Mouse (Mus musculus) monocyte, adult 5-6 weeks (primary cell): ENCODE results near the gene BC030499. TPM values are rescaled to one million over a fixed set of nuclear protein-coding genes. Genes with fewer than 3 reads are reported as not detected.
"Not testable (repeated sequence)": the region's sequence is repeated elsewhere in the genome, so short reads cannot be mapped to it uniquely, and the experiment has no call there.

Experiments used
- ATAC-seq: fragments of 153-309, 156-312 bp; replicated peaks from 2 replicates; pipeline ENCODE4 v1.8.0; 2017; ENCODE audit warnings: mild to moderate bottlenecking; ENCODE audit not compliant: low TSS enrichment, insufficient number of reproducible peaks, severe bottlenecking, poor library complexity, low FRiP score
- total RNA-seq: library from RNA; stranded (forward); fragments of 200-1000, 200-491, 200-594 nt; gene quantifications from 3 replicates; pipeline ENCODE4 v1.2.3, GENCODE M21; 2017

The BC030499 gene
- total RNA-seq = 1.2 TPM in 1 of 3 replicates, not detected in the others

DNA sequence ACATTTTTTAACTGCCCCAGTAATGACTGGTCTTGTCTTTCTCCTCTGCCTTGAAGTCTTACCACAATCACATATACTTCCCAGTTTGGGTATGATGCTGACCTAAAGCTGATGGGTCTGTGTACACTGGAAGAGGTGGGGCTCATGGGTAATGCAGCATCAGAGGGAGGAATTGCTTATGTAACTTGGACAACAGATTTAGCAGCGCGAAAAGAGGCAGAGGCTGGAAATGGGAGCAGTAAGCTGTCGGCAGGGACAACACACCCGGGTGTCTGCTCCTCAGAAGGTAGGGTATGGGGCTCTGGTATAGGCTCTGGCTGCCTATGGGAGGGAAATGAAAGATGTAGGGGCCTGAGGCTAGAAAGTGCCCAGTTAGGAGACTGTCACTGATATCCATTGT, at the start of gene BC030499:
BC030499 (plus strand) TSS at position 188 of the 400 bp plus-strand sequence.
- no peak for ATAC-seq

DNA sequence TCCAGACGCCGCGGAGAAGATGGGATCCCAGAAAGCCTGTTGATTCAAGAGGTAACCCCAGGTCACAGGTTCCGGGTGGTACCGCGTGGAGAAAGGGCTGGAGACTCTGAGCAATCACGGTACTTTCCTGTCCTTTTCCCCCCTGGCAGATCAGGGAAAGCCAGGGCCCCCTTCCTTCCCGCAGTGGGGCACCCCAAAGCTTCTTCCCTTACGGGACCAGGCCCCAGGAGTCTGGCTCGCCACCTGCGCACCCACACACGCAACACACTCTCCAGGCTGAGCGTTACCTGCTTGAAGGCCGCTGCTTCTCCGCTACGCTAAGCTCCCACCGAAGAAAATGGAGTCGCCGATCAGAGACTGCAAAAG, 45.4 kb upstream of the BC030499 start:
- ATAC-seq = no peak

DNA sequence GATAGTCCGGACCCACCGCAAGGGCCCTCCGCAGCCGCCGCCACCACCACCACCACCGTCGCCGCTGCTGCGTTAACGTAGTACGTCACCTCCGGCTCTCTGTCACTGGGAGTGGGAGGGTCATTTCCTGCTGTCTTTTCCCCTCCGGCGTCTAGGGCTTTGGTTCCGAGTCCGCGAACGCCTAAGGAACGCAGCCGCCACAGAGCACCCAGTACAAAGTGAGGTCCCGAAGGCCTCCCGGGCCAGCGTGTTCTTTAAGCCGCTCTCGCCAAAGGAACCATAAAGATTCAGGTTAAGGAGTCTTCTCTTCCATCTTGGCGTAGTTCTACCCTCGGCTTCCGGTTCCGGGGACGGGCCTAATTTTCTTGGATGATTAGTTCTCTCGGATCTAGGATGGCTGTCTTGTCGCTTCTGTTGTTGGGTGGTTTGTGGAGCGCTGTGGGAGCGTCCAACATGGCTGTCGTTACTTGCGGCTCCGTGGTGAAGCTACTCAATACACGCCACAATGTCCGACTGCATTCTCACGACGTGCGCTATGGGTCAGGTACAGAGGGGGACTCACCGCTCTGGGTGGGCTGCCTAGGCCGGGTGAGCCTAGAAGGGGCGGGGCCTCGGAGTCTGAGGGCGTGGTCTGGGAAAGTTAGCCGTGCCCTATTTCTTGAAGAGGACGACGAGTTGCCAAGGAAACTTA, 44.9 kb upstream of the BC030499 start, which contains the start of the genes Sdf2 and Supt6:
Sdf2 (plus strand) TSS at position 120 of the 691 bp plus-strand sequence.
Supt6 (minus strand) TSS at position 361 of the 691 bp plus-strand sequence.
- peak; percentile 86 for ATAC-seq

DNA sequence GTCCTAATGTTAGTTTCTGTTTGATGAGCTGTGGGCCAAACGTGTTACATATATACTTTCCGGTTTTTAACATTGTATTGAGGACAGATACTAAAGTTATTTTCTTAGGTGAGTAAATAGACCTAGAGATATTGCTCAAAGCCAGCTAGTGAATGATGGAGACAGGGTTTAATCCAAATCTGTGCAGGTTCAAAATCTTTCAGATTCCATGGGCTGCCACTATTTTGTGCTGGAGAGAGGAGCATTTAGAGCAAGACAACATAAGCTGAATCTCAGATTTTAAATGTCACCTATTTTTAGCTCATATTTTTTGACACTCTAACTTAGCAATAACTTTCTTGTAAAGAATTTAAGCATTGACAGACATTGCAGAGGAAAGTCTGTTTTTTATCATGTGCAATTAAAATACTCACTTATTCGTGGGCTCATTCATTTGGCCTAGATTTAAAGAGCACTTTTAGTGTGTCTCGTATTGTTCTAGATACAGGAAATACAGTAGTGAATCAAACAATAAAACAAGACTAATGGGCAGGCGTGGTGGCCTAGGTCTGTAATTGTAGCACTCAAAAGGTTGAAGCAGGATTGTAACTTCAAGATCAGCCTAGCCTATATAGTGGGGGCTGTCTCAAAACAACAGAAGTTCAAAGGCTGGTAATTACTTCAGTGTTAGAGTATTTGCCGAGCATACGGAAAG, 44.2 kb upstream of the BC030499 start:
- ATAC-seq = no peak

DNA sequence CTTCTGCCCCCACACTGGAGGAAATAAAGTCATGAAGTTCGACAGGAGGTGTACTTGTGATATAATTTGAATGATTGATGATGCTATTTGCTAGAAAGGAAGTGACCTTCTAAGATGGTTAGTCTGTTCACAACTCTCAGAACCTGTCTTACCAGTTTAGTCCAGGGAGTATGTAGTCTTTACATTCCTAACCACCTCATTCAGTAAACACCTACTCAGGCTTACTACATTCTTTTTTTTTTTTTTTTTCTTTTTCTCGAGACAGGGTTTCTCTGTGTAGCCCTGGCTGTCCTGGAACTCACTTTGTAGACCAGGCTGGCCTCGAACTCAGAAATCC, 43.7 kb upstream of the BC030499 start:
- no peak for ATAC-seq

DNA sequence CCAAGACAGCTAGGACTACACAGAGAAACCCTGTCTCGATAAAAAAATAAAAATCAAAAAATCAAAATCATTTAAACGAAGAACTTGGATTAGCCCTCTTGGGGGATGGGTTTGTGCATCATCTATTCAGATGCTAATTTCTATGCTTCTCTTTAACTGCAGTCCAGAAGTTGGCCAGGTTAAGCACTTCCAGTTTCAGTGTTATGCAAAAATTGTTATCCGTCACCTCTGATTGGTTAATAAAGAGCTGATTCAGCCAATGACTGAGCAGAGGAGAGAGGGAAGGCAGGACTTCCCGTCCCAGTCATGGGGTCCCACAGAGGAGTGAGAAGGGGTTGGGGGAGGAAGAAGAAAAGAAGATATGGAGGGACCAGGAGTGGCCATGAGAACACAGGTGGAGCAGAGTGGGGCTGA, 42.9 kb upstream of the BC030499 start:
- no peak for ATAC-seq

DNA sequence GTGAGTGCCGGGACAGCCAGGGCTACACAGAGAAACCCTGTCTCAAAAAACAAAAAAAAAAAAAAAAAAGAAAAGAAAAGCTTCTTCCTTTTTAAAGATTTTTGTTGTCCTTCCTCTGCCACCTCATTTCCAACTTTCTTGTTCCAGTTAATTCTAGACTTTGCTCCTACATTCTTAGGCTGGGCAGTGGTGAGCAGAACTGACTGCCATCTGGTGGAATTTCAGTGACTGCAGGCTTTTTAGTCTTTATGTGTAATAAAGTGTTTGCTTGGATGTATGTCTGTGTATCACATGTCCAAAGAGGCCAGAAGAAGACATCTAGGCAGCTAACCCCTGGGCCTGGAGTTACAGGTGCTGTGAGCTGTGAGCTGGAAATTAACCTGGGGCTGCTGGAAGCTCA, 34.0 kb upstream of the BC030499 start:
- ATAC-seq = no peak

DNA sequence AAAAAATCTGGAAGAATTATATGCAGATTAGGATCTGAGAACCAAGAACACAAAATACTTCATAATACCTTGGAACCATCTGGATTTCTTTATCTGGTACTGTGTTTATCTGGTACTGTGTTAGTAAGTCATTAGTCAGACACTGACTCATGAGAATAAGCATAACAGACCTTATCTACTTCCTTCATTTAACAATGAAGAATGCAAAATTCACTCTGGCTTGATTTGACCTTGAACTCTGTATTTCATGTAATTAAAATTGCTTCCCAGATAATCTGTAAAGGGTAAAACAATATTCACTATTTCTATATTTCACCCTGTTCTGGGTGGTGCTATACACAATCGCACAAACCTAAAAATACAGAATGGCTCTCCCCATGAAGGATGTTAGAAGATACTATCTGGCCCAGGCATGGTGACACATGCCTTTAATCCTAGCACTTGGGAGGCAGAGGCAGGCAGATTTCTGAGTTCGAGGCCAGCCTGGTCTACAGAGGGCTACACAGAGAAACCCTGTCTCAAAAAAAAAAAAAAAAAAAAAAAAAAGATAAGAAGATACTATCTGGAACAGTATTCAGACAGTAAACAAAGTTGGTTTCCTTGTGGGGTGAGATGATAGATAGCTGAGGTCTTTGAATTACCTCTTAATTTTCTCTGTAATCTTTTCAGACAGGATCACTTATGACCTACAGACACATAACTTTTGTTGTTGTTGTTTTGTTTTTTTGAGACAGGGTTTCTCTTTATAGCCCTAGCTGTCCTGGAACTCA, 30.0 kb upstream of the BC030499 start:
- ATAC-seq = no peak

DNA sequence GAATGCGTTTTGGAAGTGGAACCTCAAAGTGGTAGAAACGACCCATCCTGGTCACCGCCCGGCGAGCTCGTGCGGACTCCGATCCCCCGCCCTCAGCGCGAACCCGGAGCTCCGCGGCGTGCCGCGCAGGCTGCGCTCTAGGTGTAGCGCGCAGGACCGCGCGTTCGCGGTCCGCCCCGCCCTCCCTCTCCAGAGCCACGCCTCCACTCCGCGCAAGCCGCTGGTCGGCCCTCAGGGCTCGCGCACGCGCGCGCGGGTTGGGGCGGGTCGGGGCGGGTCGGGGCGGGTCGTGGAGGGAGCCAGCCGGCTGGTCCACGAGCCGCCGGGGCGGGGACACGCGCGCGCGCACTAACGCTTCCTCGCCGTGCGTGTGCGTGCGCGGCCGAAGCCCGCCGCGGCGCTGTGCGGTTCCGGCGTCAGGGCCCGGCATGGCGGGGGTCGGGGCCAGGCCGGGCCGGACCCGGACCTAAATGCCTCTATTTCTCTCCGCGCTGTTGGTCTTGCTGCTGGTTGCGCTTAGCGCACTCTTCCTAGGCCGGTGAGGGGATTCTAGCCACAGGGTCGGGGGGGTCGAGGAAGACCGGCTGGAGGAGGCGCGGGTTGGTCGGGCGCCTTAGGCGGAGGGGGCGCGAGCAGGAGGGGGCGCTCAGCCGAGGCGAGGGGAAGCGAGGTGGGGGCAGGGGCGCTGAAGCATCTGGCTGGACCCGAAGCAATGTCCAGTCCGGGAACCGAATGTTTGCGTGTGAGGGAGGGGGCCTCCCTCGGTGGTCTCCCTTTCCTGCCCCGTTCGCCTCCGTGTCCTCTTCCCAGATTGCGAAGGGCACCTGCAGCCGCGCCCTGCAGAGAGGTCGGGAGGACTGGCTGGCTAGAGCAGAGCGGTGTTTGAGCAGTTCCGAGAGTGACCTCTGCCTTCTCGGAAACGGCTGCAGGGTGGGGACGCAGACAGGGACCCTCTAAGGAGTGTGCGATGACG, 29.0 kb upstream of the BC030499 start, which contains the start of gene 2610507B11Rik:
2610507B11Rik (plus strand) TSS at position 373 of the 973 bp plus-strand sequence.
- peak; percentile 82 for ATAC-seq

DNA sequence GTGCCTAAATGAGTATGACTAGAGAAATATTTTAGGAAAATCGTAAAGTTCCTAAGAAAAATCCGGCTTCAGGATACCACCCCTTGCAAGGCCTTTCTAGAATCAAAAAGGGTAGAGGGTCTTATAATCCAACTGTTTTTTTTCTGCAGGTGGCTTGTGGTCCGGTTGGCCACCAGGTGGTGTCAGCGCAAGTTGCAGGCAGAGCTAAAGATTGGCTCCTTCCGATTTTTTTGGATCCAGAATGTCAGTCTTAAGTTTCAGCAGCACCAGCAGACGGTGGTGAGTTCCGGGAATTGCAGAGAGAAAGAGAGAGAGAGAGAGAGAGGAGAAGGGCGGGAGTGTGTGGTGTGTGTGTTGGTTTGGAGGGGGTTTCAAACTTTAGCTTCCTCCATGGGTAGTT, 28.1 kb upstream of the BC030499 start:
- 0 out of 2 replicates have a peak, but pooled peaks have one; percentile 19 for ATAC-seq

DNA sequence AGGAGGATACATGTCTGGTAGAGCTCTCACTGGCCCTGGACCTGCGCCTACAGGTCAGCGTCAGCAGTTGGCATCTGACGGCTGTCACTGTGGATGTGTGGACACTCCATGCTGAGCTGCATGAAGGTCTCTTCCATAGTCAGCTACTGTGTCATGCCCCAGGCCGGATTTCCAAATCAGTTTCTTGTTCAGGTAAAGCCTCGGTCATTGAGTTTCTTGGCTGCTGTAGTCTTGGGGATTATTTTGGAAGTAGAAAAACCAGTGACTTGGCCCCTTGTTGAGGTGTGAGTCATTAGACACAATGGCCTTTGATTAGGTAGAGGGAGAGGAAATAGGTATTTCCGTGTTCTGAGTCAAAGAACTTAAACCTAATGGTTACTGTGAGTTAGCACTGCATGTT, 25.1 kb upstream of the BC030499 start:
- no peak for ATAC-seq

DNA sequence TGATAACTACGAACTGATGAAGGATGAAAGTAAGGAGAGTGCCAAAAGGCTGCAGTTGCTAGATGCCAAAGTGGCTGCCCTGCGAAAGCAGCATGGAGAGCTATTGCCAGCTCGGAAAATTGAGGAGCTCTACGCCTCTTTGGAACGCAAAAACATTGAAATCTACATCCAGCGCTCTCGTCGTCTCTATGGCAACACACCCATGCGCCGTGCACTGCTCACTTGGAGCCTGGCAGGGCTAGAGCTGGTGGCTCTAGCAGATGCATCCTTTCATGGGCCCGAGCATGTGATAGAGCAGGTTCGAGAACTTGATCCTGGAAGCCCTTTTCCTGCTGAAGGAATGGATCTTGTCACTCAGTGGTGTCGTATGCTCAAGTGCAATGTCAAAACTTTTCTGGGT, 18.7 kb upstream of the BC030499 start:
- ATAC-seq = no peak

DNA sequence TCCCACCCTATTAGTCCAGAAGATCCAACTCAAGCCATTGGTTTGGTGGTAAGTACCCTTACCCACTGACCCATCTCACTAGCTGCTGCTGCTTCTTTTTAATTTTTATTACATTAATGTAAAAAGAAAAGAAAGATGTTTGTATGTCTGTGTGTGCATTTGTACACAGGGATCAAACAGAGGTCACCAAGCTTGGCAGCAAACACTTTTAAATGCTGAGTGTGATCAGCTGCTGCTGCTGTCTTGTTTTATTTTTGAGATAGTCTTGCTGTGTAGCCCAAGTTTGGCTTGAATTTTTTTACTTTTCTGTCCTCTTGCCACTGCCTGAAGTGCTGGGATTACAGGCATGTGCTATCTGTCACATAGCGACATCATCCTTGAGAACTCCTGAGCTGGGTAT, 15.0 kb upstream of the BC030499 start:
- no peak for ATAC-seq

DNA sequence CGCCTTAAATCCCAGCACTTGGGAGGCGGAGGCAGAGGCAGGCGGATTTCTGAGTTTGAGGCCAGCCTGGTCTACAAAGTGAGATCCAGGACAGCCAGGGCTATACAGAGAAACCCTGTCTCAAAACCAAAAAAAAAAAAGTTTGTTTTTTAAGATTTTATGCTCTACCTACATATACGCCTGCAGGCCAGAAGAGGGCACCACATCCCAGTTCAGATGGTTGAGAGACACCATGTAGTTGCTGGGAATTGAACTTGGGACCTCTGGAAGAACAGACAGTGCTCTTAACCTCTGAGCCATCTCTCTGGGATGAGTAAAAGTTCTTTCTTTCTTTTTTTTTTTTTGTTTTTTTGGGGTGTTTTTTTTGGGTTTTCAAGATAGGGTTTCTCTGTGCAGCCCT, 14.5 kb upstream of the BC030499 start:
- ATAC-seq = not testable (repeated sequence)

DNA sequence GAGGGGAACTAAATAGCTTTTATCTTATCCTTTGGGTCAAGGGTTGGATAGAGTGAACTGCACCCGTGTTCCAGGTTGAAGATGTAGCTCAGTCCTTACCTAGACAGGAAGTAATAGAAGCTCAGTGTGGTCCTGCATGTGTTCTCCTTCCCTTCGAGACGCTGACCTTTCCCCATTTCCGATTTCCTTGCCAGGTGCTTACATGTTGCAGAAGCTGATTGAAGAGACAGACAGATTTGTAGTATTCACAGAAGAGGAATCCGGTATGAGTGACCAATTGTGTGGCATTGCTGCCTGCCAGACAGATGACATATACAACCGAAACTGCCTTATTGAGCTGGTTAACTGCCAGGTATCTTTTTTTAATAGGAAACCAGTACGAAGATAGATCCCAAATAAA, 11.8 kb upstream of the BC030499 start:
- ATAC-seq = no peak

DNA sequence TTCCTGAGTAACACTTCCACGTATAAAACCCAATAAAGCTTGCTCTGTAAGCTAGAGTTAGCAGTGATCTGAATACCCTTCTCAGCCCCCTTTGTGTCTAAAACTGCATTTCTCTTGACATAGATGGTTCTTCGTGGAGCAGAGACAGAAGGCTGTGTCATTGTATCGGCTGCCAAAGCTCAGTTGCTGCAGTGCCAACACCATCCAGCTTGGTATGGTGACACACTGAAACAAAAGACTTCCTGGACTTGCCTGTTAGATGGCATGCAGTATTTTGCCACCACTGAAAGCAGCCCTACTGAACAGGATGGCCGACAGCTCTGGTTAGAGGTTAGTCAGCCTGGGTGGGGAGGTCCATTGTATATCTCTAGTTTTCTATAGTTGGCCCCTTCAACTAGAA, 11.1 kb upstream of the BC030499 start:
- no peak for ATAC-seq

DNA sequence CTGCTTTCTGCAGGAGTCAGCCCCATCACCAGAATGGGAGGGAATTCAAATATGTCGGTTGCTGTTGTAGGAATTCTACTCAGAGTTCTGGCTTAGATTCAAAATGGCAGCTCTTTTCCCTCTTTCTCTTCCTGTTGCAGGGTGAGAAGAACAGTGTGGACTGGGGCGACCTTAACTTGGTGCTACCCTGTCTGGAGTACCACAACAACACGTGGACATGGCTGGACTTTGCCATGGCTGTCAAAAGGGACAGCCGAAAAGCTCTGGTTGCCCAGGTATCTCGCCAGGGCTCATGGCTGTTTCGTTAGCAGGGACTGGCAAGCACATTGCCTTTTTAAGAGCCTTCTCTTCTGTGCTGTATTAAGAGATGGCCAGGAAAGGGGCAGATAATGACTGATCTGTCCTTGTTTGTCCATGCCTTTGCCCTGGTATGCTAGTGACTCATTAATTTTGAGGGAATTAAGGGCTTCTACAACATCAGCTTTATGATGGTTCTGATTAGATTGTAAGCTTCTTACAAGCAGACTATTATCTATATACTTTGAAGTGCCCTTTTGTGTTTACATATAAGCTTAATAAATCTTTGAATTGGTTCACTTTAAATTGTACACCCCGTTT, 1.4 kb upstream of the BC030499 start:
- ATAC-seq = no peak

DNA sequence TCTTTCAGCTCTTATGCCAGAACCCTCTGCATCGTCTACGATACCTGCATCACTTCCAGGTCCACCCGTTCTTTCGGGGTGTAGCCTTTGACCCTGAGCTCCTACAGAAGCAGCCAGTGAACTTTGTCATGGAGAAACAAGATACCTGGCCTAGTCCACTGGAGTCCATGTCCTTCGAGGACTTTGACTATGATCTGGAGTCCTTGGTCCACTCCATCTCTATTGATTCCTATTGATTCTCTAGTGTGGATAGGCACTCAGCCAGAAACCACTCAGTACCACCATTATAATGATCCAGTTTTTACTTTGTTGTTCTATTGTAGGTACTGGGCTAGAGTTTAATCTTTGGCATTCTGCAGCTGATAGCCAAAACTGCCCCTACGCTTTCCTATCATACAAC, 3.9 kb downstream of the BC030499 start:
- no peak for ATAC-seq
